Mouse (Mus musculus) CH12.LX (cell line): Measurements from ENCODE around the gene Snx10.

Experiments
- BHLHE40 ChIP-seq: IDR thresholded peaks from 2 replicates; pipeline ENCODE4 v1.6.1; 2011; ENCODE audit warnings: mild to moderate bottlenecking, low read depth, low read length, improper control_type of control experiment
- CTCF ChIP-seq, 2 experiments: IDR thresholded peaks in 1 of 2; conservative IDR thresholded peaks in 1 of 2; 2 replicates each; pipeline ENCODE4 v1.5.1; 2011 to 2012; ENCODE audit warnings: low read depth in 2 of 2, low read length in 2 of 2, improper control_type of control experiment in 1 of 2, inconsistent platforms in 1 of 2, mild to moderate bottlenecking in 1 of 2, moderate library complexity in 1 of 2
- NELFE ChIP-seq: IDR thresholded peaks from 2 replicates; pipeline ENCODE4 v1.6.1; 2011; ENCODE audit warnings: low read depth, low read length, improper control_type of control experiment
- PAX5 ChIP-seq: IDR thresholded peaks from 2 replicates; pipeline ENCODE4 v1.6.1; 2012; ENCODE audit warnings: low read length, inconsistent platforms, mixed read lengths
- POLR2AphosphoS2 ChIP-seq: IDR thresholded peaks from 2 replicates; pipeline ENCODE4 v1.6.1; 2011; ENCODE audit warnings: low read depth, low read length, improper control_type of control experiment
- ZMIZ1 ChIP-seq: IDR thresholded peaks from 2 replicates; pipeline ENCODE4 v1.6.1; 2012; ENCODE audit warnings: low read depth, mild to moderate bottlenecking, inconsistent platforms, low read length, improper control_type of control experiment

GRCm38 (mm10) chr6:51606245-51606644 is 82.5 kb downstream of the Snx10 start:
- TF ChIP-seq NELFE (no peak), BHLHE40 (no peak), CTCF (conservative IDR thresholded peaks at IDR 0.05 in 1 of 2, IDR thresholded peaks at IDR 0.05 in 1 of 2; ENCODE audit: low read depth in 2 of 2, low read length in 2 of 2) (no peak), ZMIZ1 (no peak), PAX5 (no peak), POLR2AphosphoS2 (no peak)
